Mouse (Mus musculus) lung, postnatal 0 days (tissue): ENCODE measurements at regions not wholly inside any gene's neighbourhood (a gene's known extent, or its start where the extent isn't known, plus 50 kb on each side); places are given as distances from the start of the nearest gene placed in this dataset.

ENCODE experiments used
- ATAC-seq: fragments of 200-750 bp; cut with Nextera tagmentation; 2 replicates; pipeline ENCODE4 v1.8.0; 2017; ENCODE audit warnings: moderate library complexity
- DNase-seq: peaks from one replicate; pipeline ENCODE4 v3.0.0-alpha.2; 2016; ENCODE audit warnings: low spot score
- H3K27ac ChIP-seq: fragments of 300-500 bp; sonication (generic); 2 replicates; pipeline ENCODE4 v1.5.1; 2014; ENCODE audit warnings: antibody characterized with exemption, mild to moderate bottlenecking, low read length, mixed read lengths
- H3K27me3 ChIP-seq: fragments of 300-500 bp; sonication (generic); replicated peaks from 2 replicates; pipeline ENCODE4 v1.6.1; 2014; ENCODE audit warnings: low read length, mixed read lengths; ENCODE audit not compliant: insufficient read depth
- H3K36me3 ChIP-seq: fragments of 300-500 bp; sonication (generic); 2 replicates; pipeline ENCODE4 v1.6.1; 2014; ENCODE audit warnings: low read length, mixed read lengths; ENCODE audit not compliant: insufficient read depth
- H3K4me1 ChIP-seq: fragments of 300-500 bp; sonication (generic); 2 replicates; pipeline ENCODE4 v1.6.1; 2014; ENCODE audit warnings: antibody characterized with exemption, low read depth, low read length, mixed read lengths; ENCODE audit not compliant: insufficient read depth
- H3K4me2 ChIP-seq: fragments of 300-500 bp; sonication (generic); replicated peaks from 2 replicates; pipeline ENCODE4 v1.6.1; 2014; ENCODE audit warnings: low read depth, mild to moderate bottlenecking, low read length, moderate library complexity, mixed read lengths
- H3K4me3 ChIP-seq: fragments of 300-500 bp; sonication (generic); 2 replicates; pipeline ENCODE4 v1.5.1; 2014; ENCODE audit warnings: low read depth, low read length
- H3K9ac ChIP-seq: fragments of 300-500 bp; sonication (generic); replicated peaks from 2 replicates; pipeline ENCODE4 v1.6.1; 2014; ENCODE audit warnings: low read depth, mild to moderate bottlenecking
- H3K9me3 ChIP-seq: fragments of 300-500 bp; sonication (generic); 2 replicates; pipeline ENCODE4 v1.6.1; 2016; ENCODE audit warnings: low read length, mixed read lengths
- CTCF ChIP-seq: IDR thresholded peaks from 2 replicates; pipeline ENCODE4 v1.5.1; 2016; ENCODE audit warnings: antibody characterized with exemption, mild to moderate bottlenecking
- EP300 ChIP-seq: IDR thresholded peaks from 2 replicates; pipeline ENCODE4 v1.6.1; 2016; ENCODE audit warnings: antibody characterized with exemption, mild to moderate bottlenecking, control low read depth
- WGBS: fragments of 180-500 bp; shearing (Covaris S2); extraction: QIAGEN DNeasy Blood & Tissue Kit; methylation state at CpG from one replicate; pipeline ENCODE4 v1.1.7; 2014; 5-methylcytosine and 5-hydroxymethylcytosine counted together

DNA sequence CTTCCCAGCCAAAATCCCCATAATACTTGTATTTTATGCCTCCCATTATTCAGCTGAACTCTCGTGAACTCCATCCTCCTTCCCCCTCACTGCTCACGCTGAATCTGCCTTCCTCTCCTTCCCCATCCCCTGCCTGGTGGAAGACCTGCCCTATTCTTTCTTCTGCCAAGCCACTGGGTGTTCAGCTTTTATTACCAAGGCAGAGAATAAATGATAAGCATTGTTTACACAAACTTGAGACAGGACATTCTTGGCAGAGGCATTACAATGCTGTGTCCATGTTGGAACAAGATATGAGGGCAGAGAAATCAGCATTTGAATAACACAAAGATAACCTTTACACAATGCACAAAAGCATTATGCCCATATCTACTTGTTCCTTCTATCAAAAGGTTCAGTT is 80.2 kb downstream of the Dhrs2 start:
- Histone ChIP-seq H3K27me3 (no peaks in the 10 kb centered on the region), H3K9ac (no peak overlapping the region), H3K4me2 (no peak overlapping the region), H3K4me1 (no peaks in the 10 kb centered on the region), H3K9me3 (no peaks in the 10 kb centered on the region), H3K36me3 (no peaks in the 10 kb centered on the region), H3K27ac (no peak overlapping the region), H3K4me3 (no peak overlapping the region)
- WGBS: 27% methylated on average over 2 of the region's 2 CpGs
- no peak; the same call in 1 of the 2 replicates for ATAC-seq
- TF ChIP-seq EP300 (peak; percentile 53; the same call in 1 of the 2 replicates), CTCF (no peak)
- DNase-seq: no peak

DNA sequence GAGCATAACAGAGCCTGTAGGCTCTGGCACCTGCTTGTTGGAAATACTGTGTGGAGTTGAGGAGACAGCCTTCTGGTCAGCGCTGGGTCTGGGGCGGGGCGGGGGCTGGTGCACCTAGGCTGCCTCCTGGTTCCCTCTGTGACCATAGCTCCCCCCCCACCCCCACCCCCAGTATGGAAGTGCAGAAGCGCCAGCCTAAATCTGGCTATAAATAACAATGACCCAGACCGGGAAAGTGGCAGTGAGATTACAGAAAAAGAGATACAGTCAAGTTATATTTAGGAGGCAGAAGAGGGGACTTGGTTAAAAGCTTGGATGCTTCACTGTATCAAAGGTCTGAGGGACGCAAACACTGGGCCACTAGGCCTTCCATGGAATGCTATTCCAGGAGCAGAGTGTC is 91.8 kb downstream of the Dhrs2 start:
- 74% methylated on average over 6 of the region's 6 CpGs for WGBS
- no peaks in the 10 kb centered on the region for H3K27me3 ChIP-seq
- ATAC-seq: no peak
- no peak overlapping the region for H3K9ac ChIP-seq
- TF ChIP-seq CTCF: no peak
- no peak for TF ChIP-seq EP300
- H3K36me3 ChIP-seq: no peaks in the 10 kb centered on the region
- no peak overlapping the region for H3K4me2 ChIP-seq
- H3K4me1 ChIP-seq: no peaks in the 10 kb centered on the region
- no peak overlapping the region for H3K4me3 ChIP-seq
- H3K9me3 ChIP-seq: no peaks in the 10 kb centered on the region
- no peak overlapping the region for H3K27ac ChIP-seq
- no peak for DNase-seq

DNA sequence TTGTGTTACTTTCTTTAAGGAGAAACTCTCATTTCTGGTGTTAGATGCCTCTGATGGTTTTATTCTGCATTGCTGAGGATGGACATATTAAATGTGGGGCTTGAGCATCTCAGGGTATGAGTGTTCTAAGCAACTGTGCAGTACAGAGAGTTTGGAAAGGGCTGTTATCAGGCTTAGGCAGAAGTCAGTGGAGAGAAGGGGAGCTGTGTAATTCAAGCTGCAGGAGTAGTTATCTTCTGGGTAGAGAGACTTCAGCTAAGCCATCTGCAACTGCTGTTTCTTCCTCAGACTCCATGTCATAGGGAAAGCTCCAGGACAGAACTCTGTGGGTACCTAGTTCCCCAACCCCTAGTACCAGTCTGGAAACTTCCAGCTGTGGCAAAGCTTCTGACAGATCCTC is 102.1 kb downstream of the Dhrs2 start:
- Histone ChIP-seq H3K4me2 (no peak overlapping the region), H3K9ac (no peak overlapping the region), H3K27ac (no peak overlapping the region), H3K9me3 (no peaks in the 10 kb centered on the region), H3K27me3 (no peaks in the 10 kb centered on the region), H3K36me3 (no peaks in the 10 kb centered on the region), H3K4me3 (no peak overlapping the region), H3K4me1 (no peaks in the 10 kb centered on the region)
- TF ChIP-seq EP300 (no peak), CTCF (no peak)
- no peak for ATAC-seq
- no peak for DNase-seq

DNA sequence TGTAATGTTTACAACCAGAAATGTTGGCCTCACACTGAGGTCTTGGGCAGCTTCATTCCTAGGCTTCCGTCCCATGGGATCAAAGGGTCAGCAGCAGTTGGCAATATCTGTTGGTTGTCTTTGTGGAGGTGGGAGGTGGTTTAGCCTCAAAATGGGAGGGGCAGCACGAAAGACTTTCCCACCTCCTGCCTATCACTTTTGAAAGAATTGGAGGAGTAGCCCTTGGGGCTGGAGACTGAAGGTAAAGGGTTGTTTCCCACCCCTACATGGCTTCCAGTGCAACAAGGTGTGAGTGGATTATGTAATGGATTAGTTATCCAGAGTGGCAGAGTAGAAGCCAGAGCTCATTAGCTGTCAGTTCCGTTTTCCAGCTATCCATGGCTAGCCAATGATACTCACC is 102.5 kb downstream of the Dhrs2 start:
- Histone ChIP-seq H3K27ac (no peak overlapping the region), H3K4me1 (no peaks in the 10 kb centered on the region), H3K9ac (no peak overlapping the region), H3K4me3 (no peak overlapping the region), H3K36me3 (no peaks in the 10 kb centered on the region), H3K4me2 (no peak overlapping the region), H3K9me3 (no peaks in the 10 kb centered on the region), H3K27me3 (no peaks in the 10 kb centered on the region)
- WGBS: 35% methylated on average over 3 of the region's 3 CpGs
- ATAC-seq (no peak), DNase-seq (no peak)
- TF ChIP-seq EP300 (no peak), CTCF (no peak)

- Histone ChIP-seq H3K4me1 (no peaks in the 10 kb centered on the region; the same call in 1 of the 2 replicates), H3K36me3 (no peaks in the 10 kb centered on the region), H3K9me3 (no peaks in the 10 kb centered on the region), H3K27ac (no peak overlapping the region), H3K4me3 (no peak overlapping the region), H3K27me3 (no peaks in the 10 kb centered on the region), H3K9ac (no peak overlapping the region), H3K4me2 (no peak overlapping the region)
- WGBS: 38% methylated on average over 3 of the region's 3 CpGs
- TF ChIP-seq CTCF (no peak), EP300 (no peak)
- DNase-seq: no peak
- ATAC-seq: no peak
Measured at GRCm38 (mm10) chr14:55333812-55334211, 112.0 kb downstream of the Dhrs2 start.

DNA sequence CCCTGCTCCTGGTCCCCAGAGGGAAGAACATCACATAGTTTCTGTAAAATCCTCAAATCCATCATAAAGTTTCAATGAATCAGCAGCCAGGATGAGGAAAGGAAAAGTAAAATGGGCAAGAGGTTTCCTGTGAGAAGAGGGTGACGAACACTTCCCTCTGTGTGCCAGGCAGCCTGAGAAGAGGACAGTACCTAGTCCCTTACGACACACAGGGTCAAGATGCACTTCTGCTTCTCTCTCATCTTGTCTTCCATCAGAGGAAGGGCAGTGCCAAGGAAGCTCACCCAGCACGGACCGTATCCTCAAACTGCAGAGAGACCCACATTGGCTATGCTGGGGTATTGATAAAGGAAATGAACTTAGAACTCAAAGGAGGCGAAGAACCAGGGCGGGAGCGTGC is 112.5 kb downstream of the Dhrs2 start:
- Histone ChIP-seq H3K9me3 (no peaks in the 10 kb centered on the region), H3K27me3 (no peaks in the 10 kb centered on the region), H3K27ac (no peak overlapping the region), H3K4me1 (no peaks in the 10 kb centered on the region; the same call in 1 of the 2 replicates), H3K36me3 (no peaks in the 10 kb centered on the region), H3K4me3 (no peak overlapping the region), H3K4me2 (no peak overlapping the region), H3K9ac (no peak overlapping the region)
- DNase-seq (no peak), ATAC-seq (no peak)
- WGBS: 90% methylated on average over 7 of the region's 7 CpGs
- no peak for TF ChIP-seq CTCF
- TF ChIP-seq EP300: no peak

DNA sequence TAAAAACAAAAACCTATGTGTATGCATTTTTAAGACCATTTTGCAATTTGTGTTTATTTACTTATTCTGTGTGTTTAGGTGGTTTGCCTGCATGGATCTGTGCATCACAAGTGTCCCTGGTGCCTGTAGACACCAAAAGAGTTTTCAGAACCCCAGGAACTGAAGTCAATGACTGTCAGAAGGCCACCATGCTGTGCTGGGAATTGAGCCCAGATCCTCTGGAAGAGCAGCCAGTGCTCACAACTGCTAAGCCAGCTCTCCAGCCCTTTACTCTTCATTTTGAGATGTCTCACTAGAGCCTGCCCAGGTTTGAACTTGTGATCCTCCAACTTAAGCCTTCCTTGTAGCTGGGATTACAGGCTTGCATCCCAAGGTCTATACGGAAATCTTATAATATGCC is 113.8 kb downstream of the Dhrs2 start:
- ATAC-seq: no peak
- WGBS: 86% methylated on average over 1 of the region's 1 CpGs
- H3K4me2 ChIP-seq: no peak overlapping the region

More for the DNA sequence above, 113.8 kb downstream of the Dhrs2 start:
- Histone ChIP-seq H3K4me1 (no peaks in the 10 kb centered on the region; the same call in 1 of the 2 replicates), H3K9me3 (no peaks in the 10 kb centered on the region), H3K36me3 (no peaks in the 10 kb centered on the region), H3K9ac (no peak overlapping the region), H3K27me3 (no peaks in the 10 kb centered on the region), H3K4me3 (no peak overlapping the region), H3K27ac (no peak overlapping the region)
- DNase-seq: no peak
- TF ChIP-seq CTCF (no peak), EP300 (no peak)
